Mouse (Mus musculus) kidney, adult 18-20 months (tissue): Measurements from ENCODE around the gene Prkce.

ENCODE experiments used
- DNase-seq: peaks from one replicate; pipeline ENCODE4 v3.0.0; 2021

Prkce gene

DNA sequence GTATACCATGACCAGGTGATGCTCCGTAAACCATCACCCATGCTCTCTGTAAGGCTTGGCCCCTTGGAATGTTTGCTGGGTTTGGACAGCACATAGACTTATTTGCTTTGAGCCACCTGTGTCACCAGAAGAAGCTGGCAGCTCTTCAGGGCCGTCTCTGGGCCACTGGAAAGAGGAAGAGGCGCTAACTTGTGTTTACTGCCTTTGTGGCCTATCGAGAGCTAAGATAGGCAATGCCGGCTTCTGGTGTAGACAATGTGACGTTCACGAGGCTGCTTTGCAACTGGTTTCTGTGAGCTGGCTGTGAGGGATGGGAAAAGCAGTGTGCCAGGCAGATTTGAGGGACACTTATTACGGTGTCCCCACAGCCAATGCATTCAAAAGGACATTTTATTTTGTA lies 176.4 kb downstream of the Prkce start:
- no peak for DNase-seq

DNA sequence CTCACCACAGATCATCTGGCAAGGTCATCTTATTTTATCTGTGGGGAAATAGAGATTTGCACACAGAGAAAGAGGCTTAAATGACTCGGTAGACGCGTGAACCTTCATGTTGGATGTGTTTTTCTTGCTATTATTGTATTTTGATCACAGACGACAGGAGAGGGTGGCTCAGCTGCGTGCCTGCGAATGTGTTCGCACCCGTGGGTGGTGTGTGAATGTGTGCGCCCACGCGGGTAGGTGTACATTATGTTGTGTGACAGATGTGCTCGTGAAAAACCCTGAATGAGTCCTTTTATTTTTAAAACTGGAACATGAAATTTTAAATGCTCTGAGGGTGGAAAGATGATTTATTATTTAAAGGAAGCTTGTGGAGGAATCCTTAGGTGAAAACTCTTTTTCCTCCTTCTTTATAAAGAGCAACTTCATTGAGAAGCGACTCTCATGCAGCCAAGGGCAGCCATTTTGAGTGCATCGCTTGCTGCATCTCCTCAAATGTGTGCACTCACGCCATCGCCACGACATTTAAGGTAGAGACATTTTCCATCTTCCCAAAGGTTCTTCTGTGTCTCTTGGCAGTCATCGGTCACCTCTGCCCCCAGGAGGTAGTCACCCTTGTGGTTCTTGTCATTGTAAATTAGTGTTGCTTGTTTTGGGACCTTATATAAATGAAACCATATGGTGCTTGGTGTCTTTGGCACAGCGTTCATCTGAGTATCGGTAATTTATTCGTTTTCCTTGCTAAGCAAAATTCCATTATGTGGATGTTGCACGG lies 177.8 kb downstream of the Prkce start:
- DNase-seq, result no peak

DNA sequence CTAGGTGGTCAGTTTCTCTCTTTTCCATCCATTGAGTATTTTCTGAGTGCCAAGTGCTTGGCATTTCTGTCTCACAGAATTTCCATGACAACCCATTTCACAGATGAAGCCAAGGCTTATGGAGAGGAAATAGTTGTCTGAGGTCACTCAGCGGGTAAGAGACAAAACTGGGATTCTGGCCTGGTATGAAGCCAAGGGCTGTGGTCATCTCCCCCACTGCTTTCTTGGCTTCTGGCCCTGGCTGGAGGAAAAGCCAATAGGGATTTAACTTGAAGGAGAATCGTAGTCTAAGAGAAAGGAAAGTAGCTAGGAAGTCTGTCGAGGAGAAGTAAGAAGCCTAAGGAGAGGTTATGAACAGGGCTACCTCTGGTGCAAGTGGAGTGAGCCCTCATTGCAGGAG lies 182.7 kb downstream of the Prkce start:
- DNase-seq, result peak; percentile 50

DNA sequence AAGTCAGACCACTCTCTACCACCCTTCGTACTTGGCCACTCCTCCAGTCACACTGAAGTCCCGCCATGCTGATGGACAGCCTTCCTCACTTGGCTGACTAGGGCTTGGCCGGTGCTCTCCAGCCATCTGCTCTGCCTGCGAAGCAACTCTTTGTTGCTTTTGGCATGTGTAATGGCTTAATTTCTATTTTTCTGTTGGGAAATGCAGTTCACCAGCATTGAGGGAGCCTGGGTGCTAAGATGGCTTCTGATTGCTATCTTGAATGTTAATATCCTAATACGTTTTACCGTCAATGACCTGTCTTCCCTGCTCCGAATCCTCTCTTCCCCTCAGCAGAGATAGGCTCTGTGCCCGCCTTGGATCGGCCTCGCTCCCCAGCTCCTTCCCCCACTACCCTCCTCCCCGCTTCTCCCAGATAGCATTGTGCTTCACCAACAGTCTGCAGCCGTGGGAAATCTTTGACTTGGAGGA lies 183.2 kb downstream of the Prkce start:
- DNase-seq, result no peak

DNA sequence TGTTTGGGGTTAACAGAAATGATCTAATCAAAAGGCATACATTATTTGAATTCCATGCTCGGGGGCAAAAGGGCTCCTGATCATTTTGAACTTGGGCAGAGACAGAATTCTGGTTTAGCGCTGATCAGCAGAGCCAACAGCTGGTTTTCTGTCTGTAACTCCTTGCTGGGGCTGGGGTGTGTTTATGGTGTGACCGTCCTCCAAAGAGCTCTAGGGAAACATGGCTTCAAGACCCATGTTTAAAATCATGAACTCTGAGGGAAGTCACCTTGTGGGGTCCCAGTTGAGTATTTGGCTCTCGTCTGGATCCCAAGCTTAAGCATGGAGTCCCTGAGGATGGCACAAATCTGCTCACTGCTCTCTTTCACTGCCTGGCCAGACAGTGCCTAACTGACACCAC lies 183.7 kb downstream of the Prkce start:
- DNase-seq, result no peak

DNA sequence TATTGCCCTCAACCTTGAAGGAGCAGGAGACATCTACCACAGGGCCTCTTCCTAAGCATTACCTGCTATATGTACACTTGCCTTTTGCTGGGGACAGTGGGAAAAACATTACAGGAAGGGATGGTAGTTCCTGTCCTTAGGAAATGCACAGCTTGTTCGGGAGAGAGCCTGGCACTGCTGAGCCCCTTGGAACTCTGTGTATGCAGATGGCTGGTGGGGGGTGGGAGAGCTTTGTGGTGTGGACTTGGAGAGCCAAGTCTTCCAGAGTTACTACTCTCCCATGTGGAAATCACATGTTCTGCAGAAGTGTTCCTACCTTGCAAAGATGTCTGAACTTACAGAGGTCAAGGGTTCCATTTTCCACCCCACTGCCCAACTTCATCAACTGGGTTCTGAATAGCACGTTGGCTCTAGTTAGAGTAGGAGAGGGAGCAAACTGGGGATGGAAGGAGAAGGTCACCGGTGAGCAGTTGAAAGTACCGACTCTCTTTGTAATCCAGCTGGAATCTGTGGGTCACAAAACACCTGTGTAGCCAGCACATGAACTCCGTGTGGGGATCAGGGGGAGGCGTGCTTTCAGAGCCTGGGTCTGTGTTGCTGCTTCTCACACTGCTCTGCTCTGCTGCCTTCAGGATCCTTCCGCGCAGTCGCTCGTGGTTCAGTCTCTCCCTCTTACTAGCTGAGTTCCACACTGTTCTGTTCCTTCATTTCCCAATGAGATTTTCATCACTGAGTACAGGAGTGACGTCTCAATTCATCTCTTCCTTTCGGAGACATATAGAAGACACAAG lies 184.9 kb downstream of the Prkce start:
- DNase-seq, result no peak

DNA sequence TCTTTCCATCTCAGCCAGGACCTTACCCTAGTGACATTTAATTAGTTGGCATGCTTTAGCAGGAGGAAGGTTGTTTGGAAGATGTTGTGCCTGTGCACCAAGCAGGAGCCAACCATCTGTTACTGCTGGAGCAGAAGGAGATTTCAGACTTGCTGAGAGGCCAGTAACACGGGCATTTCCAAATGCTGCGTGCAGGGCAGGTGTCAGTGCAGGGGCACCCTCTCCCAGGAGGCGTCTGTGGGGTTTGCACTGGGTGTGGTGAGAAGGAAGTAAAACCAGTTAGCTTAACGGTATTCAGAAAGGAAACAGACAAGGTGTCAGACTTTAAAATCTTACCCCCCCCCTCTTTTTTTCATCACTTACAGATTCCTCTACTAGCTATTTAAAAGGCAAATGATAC lies 186.1 kb downstream of the Prkce start:
- no peak for DNase-seq

DNA sequence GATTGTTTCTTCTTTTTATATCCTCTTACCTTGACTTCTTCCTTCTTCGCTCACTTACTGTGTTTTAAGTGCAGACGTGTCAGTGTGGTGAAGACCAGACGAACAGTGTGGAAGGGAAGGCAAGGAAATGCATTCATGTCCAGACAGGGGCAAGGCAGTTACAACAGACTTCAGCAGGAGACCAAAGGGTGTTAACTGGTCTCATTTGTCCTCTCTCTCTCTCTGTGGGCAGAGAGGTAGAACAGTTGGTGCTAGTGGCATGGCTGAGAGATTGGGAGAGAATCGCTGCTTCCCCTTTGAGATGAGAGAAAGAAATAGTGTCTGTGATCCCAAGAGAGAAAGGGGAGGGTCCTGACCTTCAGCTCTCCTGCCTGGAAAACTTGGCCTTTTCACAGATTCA lies 186.5 kb downstream of the Prkce start:
- no peak for DNase-seq

DNA sequence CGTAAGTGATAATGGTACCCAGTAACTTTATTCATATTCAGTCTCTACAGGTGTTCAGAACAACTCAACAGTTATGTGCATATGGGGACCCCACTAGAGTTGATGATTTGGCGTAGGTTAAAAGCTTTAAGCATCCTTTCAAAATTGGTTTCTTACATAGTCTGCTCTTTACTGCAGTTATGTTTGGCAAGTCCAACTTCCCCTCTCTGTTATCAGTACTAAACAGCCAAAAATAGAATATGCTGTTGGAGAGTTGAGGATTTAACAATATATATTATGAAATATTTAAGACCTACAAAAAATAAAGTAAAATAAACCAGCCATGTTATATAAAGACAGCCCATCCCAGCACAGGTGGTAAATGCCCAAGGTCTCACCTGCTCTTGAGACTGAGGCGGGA lies 187.3 kb downstream of the Prkce start:
- DNase-seq, result no peak

DNA sequence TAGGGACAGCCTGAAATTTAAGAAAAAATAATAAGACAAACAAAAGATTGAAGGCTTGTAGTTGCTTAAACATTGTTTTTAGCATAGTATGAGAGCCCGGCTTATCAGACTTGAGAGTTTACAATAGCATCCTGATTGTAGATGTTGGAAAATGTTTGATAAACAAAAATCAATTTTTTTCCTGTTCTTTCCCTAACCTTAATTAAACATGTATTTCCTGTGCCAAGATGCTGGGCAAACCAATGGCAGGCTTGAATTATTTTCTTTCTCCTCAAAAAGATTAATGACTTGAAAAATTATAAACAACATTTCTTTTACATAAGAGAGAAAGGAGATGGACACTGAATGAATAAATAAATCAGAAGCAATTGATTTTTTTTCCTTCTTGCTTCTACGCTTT lies 187.7 kb downstream of the Prkce start:
- DNase-seq, result no peak

DNA sequence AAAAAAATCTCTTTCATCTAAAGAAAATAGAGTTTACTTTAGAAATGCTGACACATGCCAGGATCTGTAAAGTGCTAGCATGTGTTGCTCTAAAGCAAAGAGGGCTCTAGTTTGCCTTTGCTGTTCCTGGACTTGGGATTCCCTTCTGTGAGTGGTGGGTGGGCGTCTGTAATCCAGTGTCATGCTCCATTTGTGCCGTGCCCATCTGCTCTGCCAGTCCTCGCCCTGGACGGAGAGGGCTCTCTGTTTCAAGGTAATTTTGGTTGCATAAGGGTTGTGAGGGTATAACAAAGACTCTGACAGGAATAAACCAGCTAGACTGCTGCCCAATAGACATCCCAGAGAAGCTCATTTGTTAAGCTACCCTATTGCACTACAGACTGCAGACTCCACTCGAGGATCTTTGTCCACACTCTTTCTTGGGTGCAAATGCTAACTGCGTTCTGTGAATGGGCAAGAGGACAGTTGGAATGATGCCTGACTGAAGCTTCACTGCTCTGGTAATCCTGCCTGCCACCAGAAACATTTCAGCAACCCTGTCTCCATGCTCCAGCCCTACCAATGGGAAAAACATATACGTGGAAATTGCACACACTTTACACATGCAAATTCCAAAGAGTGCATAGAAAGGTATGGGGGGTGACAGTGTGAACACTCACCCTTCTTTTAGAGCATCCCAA lies 188.3 kb downstream of the Prkce start:
- DNase-seq, result no peak

DNA sequence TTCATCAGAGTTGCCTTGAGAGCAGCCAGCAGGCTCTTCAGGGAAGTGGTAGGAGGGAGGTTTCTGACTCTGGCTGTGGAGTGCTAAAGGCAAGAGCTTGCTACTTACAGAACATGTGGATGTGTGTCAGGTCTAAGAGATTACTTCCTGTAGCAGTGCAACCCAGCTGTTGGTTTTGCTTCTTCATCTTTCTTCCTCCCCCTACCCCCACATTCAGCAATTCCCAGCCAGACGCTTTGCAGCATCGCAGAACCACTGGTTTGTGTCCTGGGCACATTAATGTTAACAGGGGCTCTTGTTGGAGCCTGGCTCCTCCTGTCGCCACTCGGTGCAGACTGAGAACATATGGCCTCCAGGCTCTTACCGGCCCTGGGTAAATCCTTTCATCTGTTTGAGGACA lies 190.8 kb downstream of the Prkce start:
- no peak for DNase-seq

DNA sequence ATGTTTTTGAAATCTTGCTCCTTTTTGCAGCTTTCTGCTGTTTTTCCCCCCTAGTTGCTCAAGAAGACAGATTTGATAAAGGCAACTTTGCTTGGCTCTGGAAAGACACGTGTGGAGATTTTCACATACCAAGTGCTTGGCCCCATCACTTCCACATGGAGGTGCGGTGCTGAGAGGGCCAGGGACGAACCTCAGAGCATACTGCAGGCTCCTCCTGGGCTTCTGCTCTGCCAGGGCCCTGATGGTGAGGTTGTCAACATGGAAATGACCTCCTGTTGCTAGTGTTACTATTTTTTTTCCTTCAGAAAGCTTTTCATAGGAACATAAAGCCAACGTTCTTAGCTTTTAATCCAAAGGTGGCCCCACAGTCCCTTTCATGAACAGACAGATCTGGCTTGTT lies 191.3 kb downstream of the Prkce start:
- DNase-seq, result no peak

DNA sequence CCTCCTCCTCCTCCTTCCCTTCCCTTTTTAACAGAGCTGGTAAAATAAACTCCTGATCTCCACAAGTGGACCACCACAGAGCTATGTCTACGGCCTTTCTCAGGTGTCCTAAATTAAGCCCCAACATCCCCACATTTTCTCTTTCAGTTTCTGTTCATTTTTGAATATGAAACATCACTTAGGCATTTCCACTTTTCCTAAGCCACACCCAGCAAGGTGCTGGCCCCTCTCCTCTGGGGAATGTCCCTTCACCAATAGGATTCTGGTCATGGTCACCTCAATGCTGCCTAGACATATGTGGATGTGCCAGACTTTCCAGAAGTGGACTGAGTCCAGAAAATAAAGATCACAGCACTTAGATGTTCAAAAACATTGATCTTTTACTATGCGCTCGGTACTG lies 193.3 kb downstream of the Prkce start:
- no peak for DNase-seq

DNA sequence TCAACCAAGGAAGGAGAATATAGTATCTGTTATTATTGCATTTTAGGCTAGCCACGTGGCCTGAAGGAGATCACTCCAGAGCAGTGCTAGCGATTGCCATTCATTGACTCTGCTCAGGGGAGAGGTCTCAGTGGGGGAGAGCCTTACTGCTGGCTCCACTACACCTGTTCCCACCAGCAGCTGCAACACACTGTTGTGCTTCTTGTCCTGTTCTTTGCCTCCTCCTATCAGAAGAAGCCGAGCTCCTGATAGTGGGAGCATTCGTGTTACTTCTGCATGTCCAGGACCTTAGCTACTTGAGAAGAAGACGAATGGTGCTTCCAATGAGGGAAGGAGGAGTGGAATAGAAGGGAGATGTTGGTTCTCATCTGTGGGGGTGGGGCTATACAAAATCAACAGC lies 195.8 kb downstream of the Prkce start:
- no peak for DNase-seq

DNA sequence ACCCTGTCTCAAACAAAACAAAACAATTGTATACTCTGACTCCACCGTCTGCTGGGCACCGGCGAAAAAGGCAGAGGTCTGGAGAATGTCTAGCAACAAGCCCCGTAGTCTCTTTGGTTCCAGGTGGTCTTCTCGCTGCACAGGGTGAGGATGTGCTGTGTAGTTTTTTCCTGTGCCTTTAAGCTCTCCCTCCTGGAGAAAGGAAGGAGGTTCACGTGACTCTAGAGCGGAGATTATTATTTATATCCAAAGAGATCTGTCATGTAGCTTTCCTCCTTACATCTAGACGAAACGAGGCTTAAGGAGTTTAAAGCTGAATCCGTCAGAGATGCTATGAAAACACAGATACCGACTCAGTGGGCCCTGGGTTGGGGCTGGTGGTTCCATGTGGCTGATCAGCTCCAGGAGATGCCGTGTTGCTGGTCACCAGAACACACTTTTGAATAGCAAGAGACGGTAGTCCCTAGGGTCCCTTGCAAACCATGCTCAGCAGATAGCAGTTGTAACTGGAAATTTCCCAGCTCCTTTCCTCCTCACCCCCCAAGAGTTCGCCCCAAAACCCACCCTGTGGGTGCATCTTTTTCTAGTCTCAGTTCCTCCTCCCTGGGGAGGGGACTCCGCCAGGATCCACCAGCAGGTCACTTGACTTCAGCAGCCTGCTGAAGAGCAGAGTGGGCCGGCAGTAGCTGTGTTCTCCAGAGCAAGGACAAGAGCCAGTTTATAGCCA lies 196.9 kb downstream of the Prkce start:
- no peak for DNase-seq

DNA sequence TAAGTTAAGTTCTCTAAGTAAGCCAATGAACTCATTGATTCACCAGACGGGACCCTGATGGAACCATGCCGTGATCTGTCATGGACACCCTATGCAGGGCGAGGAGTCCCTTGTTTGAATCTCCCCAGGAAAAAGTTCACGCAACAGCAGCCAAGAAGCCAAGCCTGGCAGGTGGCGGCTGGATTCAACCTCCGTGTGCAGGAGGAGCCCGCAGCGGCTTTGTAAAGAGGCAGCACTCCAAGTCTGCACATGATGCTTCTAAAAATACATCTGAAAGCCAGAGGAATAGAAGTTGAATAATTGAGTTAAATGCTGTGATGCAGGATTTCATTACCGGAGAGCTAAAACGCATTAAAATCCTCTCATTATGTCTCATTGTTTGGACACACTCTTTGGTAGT lies 199.3 kb downstream of the Prkce start:
- DNase-seq, result no peak

DNA sequence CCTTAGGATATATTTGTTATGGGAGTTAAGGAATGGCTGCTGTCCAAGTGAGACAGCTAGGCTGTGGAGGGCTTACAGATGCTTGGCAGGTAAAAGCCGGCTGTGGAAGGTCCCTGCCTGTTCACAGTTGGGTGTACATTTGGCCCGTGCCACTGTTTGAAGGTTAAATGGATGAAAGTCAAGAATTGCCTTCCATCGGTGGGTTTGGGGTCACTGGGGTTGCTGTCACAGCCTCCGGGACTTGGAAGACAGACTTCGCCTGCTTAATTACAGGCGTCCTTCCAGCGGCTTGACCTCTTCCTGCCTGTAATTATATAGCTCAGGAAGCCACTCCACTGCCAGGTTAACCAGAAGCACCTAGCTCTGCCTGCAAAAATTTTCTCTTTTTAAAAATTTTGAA lies 200.1 kb downstream of the Prkce start:
- DNase-seq, result no peak

DNA sequence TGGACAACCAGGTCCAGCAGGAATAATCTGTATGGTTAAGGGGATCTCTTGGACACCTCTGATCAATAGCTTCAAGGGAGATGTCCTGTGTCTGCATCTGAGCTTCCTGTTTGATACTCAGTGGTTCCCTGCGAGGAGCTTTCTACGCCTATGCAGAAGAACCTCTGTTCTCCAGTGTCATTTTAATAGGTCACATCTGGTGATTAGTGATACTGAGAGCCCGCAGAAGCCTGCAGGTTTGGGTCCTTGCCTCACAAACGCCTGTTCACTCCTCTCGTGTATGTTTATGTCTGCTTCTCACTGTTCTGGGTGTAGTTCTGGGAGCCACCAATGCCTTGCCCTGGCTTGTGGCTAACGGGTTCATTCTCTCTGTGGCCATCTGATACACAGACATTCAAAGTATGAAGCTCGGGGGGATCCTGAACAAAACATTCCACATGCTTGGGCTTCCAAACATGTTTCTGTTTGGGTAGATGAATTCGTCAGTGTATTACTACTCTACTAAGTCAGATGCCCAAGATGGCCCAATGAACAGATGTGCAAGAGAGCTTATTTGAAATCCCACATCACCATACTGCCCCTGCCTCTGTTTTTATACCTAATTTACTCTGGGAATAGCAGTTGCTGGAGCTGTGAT lies 202.6 kb downstream of the Prkce start:
- no peak for DNase-seq

DNA sequence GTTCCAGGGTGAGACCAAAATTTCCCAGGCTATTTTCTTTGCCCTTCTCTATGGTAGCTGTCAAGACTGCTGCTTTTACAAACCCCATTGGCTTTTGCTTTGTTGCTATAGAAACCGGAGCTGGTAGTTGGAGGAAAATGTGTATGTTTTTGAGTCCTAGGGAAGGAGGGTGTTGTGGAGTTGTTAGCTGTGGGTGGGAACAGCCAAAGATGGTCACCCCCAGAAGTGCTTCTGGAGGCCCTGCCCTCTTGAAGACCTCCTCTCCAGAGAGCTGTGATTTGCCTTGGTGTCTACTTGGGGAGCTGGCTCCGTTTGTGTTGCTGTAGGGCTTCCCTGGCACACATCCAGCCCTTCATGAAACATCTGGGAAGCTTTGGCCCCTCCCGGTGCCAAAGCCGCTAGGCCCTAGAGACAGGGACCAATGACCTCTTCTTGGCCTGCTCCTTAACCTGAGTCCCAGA lies 203.5 kb downstream of the Prkce start:
- DNase-seq, result no peak

DNA sequence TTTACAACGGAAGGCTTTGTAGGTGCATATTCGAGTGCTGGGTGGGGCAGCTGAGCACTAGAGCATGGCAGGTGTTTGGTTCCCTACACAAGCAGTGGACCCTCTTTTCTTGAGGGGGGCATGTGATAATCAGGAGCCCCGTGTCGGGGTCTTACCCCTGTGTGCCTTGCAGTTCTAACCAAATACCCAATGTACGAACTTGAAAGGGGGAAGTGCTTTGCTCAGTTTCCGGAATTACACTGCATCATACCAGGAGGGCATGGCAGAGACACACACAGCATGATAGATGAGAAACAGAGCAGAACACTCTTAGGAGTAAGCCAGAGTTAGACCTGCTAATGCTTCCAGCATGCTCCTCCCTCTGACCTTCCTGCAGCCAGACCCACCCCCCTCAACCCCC lies 208.8 kb downstream of the Prkce start:
- DNase-seq, result no peak

DNA sequence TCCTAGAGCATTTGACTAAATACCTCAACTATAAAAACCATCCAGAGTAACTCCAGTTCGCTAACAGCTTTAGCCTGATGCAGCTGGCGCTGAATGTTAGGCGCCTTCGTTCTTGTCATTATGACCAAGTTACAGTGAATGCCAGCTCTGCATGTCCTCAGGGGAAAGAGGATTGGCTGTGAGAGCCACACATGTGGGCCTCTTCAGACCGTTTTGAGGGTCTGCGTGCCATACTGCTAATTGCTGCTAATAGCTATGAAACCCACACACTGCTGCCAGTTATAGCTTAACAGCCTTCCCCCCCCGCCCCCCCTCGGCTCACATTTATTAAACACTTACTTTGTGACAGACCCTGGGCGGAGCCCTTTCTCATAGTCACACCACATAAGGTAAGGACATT lies 210.3 kb downstream of the Prkce start:
- no peak for DNase-seq

DNA sequence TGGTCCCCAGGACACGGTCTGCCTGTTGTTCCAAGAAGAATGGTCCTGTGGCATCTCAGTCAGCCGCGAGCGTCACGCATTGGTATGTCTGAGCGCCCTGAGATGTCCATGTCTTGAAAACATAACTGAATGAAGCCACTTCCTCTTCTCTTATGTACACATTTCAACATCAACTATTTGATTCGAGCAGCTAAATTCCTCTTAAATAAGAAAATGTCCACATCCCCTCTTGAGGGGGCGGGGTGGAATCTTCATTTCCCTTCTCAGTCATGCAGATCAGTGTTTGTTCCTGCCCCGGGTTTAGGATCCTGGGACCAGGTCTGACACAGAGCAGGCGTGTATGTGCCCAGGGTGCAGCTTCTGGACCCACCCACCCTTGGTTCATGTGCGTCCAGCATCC lies 211.0 kb downstream of the Prkce start:
- DNase-seq, result no peak
